Mouse (Mus musculus): ENCODE measurements around the gene Cxcl3.

Cxcl3 gene

GRCm38 (mm10) chr5:90785659-90786588 is at the start of gene Cxcl3:
Cxcl3 (plus strand) TSS chr5:90786103.
- DNase-seq (ENCODE audit: low spot score), result peak; percentile 51

GRCm38 (mm10) chr5:90742029-90742428 is 43.9 kb upstream of the Cxcl3 start:
- no peak for DNase-seq (ENCODE audit: low spot score)

GRCm38 (mm10) chr5:90753934-90754333 is 32.0 kb upstream of the Cxcl3 start:
- DNase-seq (ENCODE audit: low spot score), result no peak

DNA sequence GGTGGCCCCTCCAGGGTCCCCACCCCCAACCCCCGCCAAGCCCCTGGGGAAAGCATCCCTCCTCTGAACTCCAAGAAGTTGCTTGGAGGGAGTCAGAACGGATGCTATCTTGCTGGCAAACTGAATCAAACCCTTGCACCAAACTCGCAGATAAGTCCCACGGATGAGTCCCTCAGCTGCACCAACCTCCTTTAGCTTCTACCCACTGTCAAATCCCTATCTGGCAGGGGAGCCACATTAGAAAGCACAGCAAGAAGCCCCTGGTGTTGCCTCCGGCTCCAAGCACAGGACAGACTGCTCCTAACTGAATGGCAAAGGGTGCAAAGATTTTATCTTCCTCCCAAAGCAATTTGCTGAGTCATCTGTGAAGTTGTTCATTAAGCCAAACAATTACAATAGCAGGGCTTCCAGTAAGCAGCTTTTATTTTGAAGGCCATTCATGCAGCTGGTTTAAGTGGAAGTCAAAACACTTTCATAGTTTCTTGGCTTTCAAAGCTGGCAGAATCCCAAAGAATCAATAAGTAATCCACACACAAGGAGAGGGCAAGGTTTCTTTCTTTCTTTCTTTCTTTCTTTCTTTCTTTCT is 27.8 kb upstream of the Cxcl3 start:
- no peak for DNase-seq (ENCODE audit: low spot score)

- no peak for DNase-seq (ENCODE audit: low spot score)
Measured at GRCm38 (mm10) chr5:90759077-90760065, 26.5 kb upstream of the Cxcl3 start, which contains the start of gene Cxcl5. Cxcl5 (plus strand) TSS chr5:90759360.

GRCm38 (mm10) chr5:90760303-90760702 is 25.6 kb upstream of the Cxcl3 start:
- no peak for DNase-seq (ENCODE audit: low spot score)

DNA sequence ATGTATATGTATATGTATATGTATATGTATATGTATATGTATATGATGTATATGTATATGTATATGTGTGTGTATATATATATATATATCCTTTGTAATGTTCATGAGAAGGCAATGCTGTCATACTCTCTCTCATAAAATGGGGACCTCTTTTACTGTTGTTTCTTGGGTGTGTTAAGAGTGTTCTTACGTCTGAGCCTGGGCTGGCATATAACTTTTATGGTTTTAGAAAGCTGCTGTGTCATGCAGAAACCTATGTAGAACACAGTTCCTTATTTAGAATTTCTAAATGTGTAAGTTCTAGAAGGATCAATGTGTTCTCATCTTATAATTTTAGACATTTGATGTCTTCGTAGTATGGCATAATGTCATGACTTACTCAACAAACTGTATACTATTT is 25.1 kb upstream of the Cxcl3 start:
- DNase-seq (ENCODE audit: low spot score), result no peak

DNA sequence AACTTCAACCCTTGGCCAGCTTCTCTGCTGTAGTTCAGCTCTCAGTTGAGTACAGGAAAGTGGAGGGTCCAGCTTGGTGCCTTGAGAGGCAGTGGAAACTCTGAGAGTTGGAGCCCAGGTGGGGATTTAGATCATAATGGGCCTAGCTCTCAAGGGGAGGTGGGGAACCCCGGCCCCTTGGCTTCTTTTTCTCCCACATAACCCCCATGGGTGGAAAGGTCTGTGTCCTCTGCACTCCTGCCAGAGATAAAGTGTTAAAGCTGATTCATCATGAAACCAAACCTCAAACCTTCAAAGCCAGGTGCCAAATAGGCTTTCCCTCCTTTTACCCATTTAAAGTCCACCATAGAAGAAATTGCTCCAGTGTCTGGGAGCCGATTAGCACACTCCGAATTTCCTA is 24.1 kb upstream of the Cxcl3 start:
- no peak for DNase-seq (ENCODE audit: low spot score)

DNA sequence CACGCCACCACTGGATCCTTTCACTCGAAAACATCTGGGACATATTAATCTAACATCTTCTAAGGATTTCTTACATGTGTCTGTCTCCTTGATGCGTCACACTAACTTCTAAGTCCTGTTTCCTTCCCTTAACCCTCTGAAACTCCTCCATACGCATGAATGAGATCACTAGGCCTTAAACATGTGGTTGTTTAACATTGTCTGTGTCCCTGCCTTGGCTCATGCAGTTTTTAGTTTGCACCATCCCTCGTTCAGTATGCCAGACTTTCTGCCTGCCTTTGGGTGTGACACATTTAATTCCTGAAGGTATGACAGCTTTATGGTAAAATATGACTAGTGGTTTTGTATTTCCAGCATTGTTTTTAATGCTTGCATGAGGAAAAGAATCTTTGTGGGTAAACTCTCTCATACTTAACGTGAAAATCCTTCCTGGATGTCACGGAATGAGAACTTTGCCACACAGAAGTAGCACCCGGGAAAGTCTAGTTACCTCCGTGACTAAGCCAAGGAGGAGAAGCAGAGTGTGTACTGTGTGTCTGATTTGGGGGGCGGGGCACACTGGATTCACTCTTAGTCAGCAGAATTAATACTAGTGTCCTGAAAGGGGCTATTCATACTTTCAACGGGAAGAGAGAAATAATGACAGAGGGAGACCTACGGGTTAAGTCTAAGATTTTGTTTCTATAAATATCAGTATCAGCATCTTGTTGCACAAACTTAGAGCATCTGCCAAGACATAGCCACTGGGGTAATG is 21.8 kb upstream of the Cxcl3 start:
- DNase-seq (ENCODE audit: low spot score), result no peak

GRCm38 (mm10) chr5:90765821-90766606 is 19.9 kb upstream of the Cxcl3 start:
- DNase-seq (ENCODE audit: low spot score), result no peak

- DNase-seq (ENCODE audit: low spot score), result no peak
Measured at GRCm38 (mm10) chr5:90768218-90768617, 17.7 kb upstream of the Cxcl3 start, which contains the start of gene Ppbp. Ppbp (plus strand) TSS chr5:90768518.

- no peak for DNase-seq (ENCODE audit: low spot score)
Measured at GRCm38 (mm10) chr5:90771369-90771768, 14.5 kb upstream of the Cxcl3 start.

GRCm38 (mm10) chr5:90771880-90772653 is 13.8 kb upstream of the Cxcl3 start, which contains the start of gene Pf4:
Pf4 (plus strand) TSS chr5:90772435.
- no peak for DNase-seq (ENCODE audit: low spot score)

DNA sequence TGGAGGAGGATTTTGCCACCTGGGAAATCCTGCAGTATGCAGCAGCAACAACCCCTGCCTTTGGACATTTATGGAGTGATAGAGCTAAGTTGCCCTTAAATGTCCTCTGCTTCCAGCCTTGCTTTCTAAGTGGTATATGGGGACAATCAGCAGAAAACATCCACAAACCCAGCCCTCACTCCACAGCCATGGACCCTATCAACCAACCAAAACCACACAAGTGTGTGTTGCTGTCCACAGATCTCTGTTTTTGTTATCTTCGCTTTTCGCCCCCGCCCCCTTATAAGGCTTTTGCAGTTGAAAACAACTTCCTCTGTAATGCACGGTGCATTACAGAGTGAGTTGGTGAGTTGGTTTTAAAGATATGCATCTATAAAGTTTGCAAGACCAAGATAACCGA is 10.3 kb upstream of the Cxcl3 start:
- no peak for DNase-seq (ENCODE audit: low spot score)

DNA sequence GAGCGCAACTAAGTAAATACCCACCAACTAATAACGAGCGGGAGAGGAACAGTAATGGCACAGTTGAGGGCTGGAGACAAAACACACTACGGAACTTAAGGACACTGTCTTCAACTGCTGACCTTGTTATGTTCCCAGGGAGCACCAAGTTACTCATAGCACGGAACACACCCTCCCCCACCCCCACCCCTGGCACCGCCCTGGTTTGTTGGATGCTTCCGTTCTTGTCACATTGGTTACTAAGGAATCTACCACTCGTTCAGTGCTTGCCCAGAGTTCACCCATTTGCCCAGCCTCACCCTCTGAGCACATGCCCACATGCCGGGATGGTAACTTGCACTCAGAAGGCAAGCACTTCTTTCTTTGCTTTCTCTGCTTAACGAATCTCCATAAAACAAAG is 8.3 kb upstream of the Cxcl3 start:
- DNase-seq (ENCODE audit: low spot score), result no peak

DNA sequence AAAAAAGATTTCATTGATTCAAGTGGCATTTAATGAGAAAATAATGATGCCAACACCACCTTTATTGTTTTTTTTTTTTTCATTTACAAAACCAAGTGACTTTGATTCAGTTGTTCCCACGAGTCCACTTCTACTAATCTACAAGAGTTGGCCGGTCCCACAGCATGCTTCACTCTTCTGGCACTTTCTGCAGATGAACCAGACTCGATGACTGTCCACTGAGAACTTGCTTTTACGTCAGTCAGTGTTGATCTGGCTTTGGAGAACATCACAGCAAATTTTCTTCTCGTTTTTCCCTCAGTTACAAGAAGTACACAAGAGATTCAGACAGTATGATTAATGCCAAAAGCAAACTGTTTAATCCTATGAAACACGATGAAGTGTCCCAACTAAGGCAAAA is 7.0 kb upstream of the Cxcl3 start:
- no peak for DNase-seq (ENCODE audit: low spot score)

- no peak for DNase-seq (ENCODE audit: low spot score)
Measured at GRCm38 (mm10) chr5:90783697-90784096, 2.2 kb upstream of the Cxcl3 start.

DNA sequence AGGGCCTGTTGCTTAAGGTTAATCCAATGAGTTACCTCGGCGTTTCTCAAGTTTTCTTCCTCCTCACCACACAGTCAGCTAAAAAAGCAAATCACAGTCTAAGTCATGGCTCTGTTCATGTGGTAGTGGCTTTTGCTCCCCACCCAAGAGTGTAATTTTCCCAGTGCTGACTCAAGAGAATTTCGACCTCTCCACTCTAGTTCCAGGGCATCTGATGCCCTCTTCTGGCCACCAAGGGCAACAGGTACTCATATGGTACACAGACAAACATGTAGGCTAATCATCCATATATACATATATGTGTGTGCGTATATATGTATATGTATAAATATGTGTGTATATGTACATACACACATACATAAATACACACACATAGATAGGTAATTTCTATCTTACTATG is 2.2 kb downstream of the Cxcl3 start:
- no peak for DNase-seq (ENCODE audit: low spot score)

DNA sequence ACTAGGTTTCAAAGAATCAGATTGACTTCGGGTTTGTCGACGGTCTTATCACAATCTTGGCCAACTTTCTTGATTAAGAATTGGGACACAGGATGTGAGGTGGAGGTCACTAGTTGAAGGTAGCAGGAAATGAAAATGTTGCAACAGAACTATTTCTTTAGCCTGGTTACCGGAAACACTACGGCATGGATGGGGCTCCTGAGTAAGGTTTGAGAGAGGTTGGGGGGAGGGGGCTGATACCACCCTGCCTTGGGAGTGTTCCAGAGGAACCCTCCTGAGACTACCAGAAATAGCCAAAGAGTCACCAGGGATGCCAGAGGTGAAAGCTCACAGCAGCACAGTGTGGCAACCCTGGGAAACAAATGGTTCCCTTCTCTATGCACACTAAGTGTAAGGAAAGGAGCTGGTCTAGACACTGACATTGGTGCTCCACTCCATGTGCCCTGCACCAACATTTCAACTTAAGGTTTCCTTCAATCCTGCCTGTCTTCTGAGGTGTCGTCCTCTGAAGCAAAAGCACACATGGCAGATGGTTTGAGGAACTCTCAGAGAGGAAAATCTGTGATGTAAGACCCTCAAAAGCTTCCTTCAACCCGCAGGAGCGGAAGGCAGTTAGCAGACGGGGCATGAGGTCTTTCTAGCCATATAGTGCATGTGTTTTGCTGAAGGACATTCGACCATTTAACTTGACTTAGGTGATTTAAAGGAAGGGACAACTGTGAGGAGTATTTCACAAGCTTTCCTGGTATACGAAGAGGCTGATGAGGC is 3.6 kb downstream of the Cxcl3 start:
- no peak for DNase-seq (ENCODE audit: low spot score)
